Mouse (Mus musculus) heart, postnatal 0 days (tissue): Measurements from ENCODE around the gene Pmfbp1.

ENCODE experiments used
- CTCF ChIP-seq: IDR thresholded peaks from 2 replicates; pipeline ENCODE4 v1.5.1; 2016; ENCODE audit warnings: antibody characterized with exemption, control low read depth, low read depth
- EP300 ChIP-seq: IDR thresholded peaks from 2 replicates; pipeline ENCODE4 v1.6.1; 2016; ENCODE audit warnings: antibody characterized with exemption, low read depth

DNA sequence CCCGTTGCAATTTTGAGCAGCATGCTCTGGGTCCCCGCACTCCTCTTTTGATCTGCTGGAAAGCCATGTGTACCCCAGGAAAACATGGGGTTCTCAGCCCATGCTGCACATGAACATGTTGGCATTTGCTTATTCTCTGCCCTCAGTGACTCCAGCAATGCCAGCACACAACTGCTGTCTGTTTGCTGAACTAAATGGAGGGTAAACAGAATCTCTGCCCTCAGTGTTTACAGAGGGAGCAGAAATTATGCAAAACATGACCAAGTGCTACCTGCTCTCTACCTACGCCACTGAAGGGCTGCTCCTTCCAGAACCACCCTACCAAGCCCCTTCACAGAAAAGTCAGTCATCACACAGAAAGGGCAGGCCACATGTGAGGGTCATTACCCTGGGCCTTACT is 91.0 kb downstream of the Pmfbp1 start:
- TF ChIP-seq CTCF = no peak
- TF ChIP-seq EP300 = no peak
